Mouse (Mus musculus) brain, embryonic 18.5 days (tissue): Measurements from ENCODE around the gene Atp8b3.

ENCODE experiments used
- DNase-seq: peaks from one replicate; pipeline ENCODE4 v3.0.0-alpha.2; 2012; ENCODE audit warnings: low read depth, low spot score

The Atp8b3 gene

DNA sequence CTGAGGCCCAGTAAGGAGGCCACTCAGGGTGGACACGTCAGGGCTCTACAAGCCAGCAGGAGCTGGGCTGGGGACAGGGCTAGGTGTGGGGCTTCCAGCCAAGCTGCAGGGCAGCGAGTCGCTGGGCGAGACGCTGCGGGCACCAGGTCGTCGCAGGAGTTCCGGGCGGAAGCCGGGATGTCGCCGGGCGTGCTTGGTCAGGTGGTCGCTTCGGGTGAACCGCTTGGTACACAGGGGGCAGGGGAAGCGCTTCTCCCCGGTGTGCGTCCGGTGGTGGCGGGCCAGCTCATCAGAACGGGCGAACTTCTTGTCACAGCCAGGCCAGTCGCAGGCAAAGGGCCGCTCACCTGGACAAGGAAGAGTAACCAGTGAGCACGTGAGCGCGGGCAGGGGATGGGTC is 30.0 kb upstream of the Atp8b3 start:
- DNase-seq: no peak

DNA sequence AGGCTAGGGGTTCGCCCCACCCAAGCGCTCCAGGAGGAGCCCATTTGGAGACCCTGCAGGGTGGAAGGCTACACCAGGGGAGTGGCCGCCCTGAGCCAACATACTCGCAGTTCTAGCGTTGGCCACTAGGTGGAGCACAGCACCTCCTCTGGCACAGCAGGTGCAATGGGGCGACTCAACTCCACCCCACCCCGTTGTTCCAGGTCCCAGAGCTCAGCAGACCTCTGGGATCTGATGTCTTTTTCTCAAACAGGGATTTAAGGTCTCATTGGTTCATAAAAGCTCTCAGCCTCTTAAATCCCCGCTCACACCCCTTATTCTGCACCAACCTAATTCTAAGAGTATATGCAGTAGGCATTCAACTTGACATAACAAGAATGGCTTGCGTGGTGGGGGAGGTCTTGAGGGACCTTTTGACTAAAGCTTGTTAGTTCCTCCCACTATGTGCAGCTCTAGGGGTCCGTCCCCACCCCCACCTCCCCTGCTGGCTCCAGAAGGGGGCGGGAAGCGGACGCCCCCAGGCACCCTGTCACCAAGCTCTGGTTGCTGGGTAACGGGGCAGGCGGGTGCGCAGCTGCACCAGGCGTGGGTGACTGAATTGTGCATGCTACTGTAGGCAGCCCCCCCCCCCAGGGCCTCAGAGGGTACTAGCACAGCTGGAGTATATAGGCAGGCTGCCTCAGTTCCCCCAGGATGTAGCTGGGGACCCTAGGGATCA is 27.6 kb upstream of the Atp8b3 start:
- DNase-seq: peak; percentile 36

DNA sequence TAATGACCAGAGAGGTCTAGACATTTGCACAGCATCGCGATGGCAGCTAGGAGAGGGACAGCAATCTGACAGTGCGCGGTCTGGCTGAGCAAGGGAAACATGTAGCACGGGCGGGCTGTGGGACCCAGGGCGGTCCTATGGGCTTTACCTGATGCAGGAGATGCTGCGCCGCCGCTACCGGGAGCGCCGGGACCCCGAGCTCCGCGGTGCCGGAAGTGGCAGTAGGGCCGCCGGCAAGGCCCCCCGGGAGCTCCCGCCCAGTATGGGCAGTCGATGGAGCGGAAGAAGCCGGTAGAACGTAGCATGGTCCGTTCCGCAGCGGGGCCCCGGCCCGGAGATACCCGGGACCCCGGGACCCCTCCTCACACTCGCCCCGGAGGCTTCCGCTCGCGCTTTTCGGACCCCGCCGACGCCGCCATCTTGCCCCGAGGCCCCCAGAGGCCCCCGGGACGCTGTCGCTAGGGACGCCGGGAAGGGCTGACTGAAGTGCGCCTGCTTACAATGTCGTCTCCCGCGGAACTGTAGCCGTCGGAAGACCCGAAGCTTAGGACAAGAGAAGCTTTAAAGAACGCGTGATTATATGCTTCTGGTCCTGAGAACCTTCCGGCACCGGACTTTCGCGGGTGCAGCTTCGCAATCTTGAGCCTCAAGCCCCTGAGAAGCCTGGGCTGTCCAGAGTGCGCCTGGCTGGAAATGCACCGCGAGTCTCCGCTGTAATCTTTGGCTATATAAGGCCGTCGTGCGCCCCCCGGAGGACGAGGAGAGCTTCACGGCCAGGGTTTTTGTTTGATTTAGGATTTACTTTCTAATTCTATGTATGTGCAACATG is 22.4 kb upstream of the Atp8b3 start, which contains the start of gene Rexo1:
Gene Rexo1, minus strand, starts transcription at position 445 of the 829 bp plus-strand sequence.
- peak; percentile 91 for DNase-seq

DNA sequence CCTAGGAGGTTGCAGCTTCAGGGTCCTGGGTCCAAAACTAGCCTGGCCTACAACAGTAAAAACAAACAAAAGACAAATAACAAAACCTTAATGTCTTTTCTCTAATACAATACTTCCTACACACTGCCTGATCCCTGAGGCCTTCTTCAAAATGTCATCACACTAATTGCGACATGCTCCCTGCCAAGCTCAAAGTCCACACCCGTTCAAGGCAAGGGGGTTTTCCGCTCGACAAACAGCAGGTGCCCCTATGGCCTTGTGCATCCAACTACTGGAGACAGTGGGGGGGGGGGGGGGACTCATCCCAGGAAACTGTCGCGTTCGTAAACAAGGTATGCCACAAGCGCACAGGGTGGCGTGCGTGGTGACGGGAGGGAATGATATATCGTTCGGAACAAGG is 21.7 kb upstream of the Atp8b3 start:
- no peak for DNase-seq

DNA sequence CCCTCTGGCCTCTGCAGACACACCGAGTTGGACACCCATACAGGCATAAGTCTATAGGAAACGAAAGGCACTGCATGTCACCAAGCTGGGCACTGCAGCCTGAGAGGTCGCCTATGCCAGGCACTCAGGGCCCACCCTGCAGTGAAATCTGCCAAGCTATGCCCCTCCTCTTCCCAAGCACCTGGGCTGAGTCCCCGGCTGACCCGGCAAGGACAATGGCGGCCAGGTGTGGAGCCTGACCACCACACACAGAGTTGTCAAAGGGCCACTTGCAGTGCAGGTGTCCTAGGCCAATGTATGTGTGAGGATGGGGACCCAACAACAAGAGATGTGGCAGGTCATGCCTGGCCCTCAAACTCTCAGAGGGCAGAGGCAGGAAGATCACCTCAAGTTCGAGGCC is 20.5 kb upstream of the Atp8b3 start:
- no peak for DNase-seq

DNA sequence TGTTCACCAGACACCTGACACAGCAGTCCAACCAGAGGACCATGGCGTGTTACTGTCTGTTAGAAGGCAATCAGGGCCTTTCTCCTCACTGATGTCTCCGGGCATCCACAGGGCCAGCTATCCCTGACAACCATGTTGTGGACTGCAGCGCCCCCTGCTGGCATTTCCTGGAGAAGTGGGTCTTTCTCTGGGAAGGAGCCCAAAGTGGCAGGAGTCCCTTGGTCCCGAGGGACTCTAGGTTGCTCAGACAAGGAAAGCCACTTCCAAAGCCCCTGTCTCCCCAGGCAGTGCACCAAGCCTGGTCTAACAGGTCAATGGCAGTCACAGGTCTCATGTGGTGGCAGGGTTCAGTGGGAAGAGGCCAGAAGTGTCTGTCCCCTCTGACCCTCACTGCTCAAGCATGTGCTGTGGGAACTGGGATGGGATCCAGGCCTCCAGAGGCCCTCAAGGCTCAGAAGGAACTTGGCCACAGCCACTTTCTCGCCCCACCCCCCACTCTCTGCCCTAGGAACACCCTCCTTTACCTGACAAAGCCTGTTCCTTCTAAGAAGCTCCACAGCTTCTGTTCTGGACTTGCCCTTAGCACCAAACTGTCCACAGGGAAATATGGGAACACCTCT is 18.5 kb upstream of the Atp8b3 start:
- no peak for DNase-seq

DNA sequence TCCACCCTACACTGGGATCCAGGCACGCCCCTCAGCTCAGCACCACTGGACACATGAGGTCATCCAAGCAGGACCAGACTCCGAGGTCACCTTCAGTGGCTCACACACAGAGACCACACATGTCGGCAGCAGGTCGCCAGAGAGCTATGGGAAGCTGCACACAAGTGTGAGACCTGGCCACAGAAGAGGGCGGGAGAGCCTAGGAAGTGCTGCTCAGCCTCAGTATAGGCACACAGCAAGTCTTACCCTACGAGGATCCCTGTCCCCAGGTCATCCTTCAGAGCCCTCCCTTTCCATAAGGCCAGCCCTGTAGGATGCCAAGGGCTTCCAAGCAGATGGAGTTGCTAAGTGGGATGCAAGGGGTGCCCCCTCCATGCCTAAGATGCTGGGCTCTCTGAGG is 15.1 kb upstream of the Atp8b3 start:
- no peak for DNase-seq

DNA sequence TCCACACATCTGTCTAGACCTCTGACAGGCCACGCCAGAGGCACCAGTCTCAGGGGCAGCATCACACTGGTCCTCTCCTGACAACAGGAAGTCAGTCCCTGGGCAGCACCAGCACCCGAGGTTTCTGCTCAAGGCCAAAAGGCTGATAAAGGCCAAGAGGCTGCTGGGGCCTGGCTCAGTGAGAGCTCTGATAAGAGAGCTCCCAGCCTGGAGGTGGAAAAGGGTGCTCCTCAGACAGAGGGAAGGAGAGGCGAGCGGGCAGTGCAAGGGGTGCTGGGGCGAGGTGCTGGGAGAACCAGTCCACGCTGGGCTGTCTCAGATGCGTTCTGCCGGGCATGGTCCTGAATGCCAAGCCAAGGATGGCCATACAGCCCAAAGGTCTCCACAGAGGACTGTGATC is 14.7 kb upstream of the Atp8b3 start:
- DNase-seq: no peak

DNA sequence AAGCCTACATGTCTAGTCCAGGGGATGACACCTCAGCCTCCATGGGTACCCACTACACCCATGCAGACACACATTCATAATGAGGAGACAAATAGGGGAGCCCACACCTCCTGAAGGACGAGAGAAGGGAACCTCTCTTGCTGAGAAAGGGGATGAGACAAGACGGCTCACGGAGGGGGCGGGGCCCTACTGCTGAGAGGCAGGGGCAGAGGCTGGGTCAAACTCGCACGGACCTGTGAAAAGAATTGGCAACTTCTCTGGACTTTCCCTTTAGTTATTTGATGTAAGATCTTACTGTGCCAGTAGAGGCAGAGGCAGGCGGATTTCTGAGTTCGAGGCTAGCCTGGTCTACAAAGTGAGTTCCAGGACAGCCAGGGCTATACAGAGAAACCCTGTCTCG is 13.4 kb upstream of the Atp8b3 start:
- no peak for DNase-seq

DNA sequence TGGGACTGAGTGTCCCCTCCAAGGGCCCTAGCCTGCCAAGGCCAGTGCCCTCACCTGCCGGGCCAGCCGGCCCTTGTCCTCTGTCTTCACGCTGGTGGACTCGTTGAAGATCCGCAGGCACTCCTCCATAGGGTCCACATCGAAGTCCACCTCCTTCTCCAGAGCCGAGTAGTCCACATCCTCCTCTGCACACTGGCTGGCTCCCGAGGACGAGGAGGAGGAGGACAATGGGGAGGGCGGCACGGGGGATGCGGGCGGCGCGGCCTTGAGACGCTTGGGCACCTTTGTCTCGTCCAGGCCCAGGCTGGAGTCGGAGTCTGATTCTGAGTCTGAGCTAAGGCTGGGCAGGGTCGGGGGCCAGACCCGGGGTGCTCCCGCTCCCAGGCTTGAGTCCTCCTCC is 10.4 kb upstream of the Atp8b3 start:
- DNase-seq: no peak

DNA sequence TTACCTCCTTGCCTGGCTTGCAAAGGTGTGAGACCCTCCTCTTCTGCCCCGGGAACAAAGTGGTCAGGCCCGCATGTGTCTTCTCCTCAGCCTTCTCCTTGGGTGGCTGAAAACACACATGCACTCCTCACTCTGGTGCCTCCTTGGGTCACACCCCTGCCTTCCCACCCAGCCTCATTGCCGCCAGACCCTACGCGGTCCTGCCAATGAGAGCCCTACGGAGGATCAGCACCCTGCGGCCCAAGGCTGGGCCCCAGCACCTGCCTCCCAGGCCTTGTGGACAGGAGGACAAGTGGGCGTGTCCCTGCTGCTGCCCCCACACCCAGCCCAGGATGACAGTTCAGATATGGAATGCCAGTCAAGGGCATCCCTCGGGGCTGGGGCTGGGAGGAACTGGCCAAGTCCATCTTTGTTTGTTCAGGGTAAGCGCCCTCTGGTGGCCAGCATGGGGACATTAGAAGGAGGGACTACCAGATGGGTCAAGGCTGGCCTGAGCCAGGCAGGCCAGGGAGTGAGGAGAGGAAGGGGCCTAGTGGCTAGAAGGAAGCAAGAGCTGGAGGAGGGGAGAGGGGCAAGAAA is 9.6 kb upstream of the Atp8b3 start:
- no peak for DNase-seq

DNA sequence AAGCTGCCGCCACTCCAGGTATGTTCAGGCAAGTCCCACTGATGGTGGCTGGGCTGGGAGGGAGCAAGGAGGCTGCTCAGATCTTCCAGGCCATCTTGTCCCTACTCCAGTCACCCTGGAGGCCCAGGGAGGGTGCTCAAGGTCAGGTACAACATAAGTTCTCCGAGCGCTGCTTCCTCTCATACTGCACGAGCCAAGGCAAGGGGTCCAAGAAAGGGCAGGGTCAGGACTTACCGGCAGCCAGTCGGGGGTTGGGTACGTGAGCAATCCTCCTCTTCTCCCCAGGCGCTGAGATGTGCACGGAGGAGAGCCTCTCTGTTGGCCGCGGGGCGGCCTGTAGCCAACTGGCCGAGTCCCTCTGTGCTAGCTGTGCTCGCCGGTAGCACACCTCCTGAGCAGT is 8.6 kb upstream of the Atp8b3 start:
- no peak for DNase-seq

DNA sequence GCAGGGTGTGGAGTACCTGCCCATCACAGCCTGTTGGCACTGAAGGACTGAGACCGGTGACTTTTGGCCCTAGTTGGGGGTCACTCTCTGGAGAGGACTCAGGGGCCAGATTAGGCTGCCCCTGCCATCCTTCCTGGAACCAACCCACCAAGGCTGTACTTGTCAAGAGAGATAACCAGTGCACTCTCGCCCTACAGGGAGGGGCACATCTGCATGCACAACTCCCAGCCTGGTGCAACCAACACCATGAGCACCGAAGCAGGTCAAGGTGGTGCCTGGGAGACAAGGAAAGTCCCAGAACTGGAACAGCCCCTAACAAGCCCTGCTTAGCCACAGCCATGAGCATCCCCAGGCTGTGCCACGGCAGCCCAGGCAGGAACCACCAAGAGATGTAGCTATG is 8.0 kb upstream of the Atp8b3 start:
- no peak for DNase-seq

DNA sequence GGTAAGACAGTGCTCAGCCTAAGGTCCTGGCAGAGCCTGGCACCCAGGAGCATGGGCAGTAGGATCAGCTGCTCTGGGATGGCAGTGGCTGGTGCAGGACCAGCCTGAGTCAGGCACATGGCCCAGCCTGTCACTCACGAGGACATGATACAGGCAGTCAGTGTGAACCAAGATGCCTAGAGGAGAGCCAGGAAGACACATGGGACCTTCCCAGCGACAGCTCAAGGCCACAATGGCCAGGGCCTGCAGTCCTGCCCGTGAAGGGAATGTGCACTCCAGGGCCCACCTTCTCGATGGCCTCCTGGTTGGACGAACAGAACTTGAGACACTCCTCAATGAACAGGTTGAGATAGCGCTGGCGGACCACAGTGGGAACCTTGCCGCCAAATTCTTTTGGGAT is 6.7 kb upstream of the Atp8b3 start:
- no peak for DNase-seq

DNA sequence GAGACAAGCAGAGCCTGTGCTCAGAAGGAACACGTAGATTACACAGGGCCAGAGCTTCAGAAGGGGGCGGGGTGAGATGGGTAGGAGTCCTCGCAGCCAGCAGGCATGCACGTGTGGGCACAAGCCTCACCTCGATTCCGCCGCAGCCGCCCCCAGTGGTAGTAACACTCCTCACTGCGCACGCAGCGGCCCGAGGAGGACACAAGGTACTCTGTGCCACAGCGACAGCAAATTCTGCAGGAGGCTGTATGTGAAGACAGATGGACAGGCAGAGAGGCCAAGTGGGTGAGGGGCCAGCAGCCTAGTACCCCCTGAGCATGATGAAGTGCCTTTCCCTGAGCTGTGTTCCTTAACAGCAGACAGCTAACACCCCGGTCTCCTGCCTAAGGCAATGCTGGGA is 4.9 kb upstream of the Atp8b3 start:
- DNase-seq: no peak

DNA sequence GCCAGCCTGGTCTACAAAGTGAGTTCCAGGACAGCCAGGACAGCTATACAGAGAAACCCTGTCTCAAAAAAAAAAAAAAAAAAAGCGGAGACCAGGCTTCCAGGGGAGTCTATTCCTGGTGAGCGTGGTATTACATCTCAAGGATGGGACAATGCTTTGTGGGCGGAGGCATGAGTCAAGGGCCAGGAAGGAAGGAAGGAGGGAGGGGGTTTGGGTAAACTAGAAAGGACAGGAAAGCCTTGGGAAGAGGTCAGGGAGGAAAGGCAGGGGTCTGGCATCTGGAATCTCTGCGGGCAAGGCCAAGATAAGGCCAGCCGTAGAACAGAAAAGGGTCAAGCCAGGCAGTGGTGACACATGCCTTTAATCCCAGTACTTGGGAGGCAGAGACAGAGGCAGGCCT is 569 bp upstream of the Atp8b3 start:
- DNase-seq: no peak

DNA sequence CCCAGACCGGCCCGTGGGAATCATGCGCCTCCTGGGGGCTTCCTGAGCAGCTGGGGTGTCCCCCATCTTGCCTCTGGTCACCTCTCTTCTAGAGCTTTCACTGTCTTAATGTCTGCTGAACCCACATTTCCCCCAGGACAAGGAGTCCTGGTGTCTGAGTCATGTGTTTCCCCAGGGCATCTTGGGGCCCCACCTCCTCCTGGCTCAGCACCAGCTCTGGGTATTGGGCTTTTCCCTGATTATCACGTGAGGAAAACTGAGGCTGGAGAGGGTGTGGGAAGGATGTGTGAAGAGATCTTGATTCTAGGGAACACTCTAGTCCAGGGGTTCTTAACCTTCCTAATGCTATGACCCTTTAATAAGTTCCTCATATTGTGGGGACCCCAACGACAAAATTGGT is 744 bp downstream of the Atp8b3 start:
- DNase-seq: no peak

DNA sequence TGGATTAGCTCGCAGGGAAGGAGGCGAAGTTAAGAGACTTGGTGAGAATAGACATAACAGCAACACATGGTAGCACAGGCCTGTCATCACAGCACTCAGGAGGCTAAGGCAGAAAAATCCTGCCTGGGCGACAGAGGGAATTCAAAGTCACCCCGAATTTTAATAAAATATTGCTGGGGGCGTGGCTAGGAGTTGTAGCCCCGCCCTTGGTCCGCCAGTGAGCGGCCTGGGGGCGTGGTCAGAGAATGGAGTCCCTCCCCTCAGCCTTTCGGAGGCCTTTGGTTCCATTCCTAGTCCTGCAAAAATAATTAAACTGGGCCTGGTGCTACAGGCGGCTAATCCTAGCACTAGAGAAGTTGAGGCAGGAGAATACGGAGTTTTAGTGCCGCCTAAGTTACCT is 3.2 kb downstream of the Atp8b3 start:
- DNase-seq: no peak

DNA sequence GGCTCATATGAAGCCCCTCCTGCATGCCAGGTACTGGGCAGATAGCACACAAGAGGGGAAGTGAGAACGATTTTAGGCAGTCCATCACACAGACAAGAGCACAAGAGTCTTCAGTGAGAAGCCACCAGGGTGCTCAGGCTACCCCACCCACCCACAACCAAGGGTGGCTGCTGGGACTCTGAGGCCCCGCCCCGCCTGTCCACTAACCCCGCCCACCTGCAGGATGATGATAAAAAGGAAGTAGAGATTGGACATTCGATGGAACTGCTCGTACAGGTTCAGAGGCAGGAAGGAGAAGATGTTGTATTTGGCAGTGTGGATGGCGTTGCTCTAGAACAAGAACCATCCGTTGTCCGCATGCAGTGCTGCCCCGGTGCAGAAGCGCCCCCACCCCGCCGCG is 3.9 kb downstream of the Atp8b3 start:
- DNase-seq: no peak

DNA sequence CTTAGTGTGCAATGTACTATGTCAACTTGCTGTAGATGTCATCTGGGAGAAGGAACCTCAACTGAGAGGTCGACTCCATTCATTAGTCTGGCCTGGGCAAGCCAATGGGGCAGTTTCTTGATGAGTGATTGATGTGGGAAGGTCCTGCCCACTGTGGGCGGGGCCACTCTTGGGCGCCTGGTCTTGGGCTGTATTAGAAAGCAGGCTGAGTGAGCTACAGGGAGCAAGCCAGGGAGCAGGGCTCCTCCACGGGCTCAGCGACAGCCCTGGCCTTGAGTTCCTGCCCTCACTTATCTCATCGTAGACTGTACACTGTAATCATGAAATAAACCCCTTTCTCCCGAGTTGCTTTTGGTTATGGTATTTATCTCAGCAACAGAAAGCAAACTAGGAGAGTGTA is 5.2 kb downstream of the Atp8b3 start:
- DNase-seq: no peak

DNA sequence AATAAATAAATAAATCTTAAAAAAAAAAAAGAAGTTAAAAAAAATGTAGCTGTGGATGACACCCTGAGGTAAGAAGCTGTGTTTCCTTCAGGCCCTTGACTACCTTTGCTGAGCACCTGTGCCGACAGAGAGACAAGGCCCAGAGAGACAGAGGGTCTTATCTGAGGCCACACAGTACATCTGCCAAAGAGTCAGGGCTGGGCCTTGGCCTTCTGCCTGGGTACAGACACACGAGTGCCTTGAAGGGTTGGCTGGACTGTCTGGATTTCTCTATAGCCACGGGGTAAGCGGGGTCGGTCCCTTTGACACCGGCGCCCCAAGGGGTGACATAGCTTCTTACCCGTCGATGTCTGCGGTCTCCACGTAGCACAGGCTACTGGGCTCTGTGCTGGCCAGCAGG is 6.1 kb downstream of the Atp8b3 start:
- DNase-seq: no peak

DNA sequence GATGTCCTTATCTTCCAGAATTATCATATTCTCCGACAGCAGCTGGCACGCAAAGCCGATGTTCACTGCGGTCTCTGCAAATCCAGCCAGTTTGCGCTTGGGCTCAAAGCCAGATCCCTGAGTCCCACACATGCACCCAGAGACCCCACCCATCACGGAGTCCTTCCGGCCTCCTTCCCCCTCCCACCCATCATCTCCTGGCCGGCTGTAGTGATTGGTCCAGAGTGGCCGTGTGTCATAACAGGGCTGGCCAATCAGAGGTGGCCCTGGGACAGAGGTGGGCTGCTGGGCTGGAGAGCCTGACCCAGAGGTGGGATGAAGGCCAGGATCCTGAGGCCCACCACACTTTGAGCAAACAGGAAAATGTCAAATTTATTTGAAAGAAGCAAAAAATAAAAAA is 12.8 kb downstream of the Atp8b3 start:
- DNase-seq: no peak

DNA sequence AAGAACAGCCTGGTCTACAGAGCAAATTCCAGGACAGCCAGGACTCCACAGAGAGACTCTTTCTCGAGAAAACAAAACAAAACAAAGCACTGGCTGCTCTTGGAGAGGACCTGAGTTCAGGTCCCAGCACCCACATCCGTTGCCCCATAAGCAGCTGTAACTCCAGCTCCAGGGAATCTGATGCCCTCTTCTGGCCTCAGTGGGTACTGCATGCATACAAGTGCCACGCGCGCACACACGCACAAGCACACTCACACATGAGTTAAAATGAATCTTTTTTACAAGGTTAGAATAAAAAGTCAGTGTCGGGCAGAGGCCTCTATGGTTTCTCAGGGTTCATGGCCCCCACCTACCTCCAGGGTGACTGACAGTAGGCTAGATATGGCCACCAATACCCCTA is 15.6 kb downstream of the Atp8b3 start:
- DNase-seq: no peak
